Mouse (Mus musculus) midbrain, embryonic 11.5 days (tissue): Measurements from ENCODE around the gene Slc44a1. TPM values are rescaled to one million over a fixed set of nuclear protein-coding genes. Genes with fewer than 3 reads are reported as not detected.

ENCODE experiments used
- ATAC-seq: fragments of 200-750 bp; cut with Nextera tagmentation; 2 replicates; pipeline ENCODE4 v1.8.0; 2017; ENCODE audit warnings: moderate TSS enrichment, moderate library complexity; ENCODE audit not compliant: low FRiP score
- DNase-seq: peaks from one replicate; pipeline ENCODE4 v3.0.0; 2015; ENCODE audit warnings: low spot score; ENCODE audit errors: missing footprints
- H3K27ac ChIP-seq: fragments of 300-500 bp; sonication (generic); 2 replicates; pipeline ENCODE4 v1.5.1; 2014; ENCODE audit warnings: low read depth, low read length
- H3K27me3 ChIP-seq: fragments of 300-500 bp; sonication (generic); 2 replicates; pipeline ENCODE4 v1.6.1; 2014; ENCODE audit warnings: mild to moderate bottlenecking, low read length, moderate library complexity, mixed read lengths; ENCODE audit not compliant: control insufficient read depth, insufficient read depth
- H3K36me3 ChIP-seq: fragments of 300-500 bp; sonication (generic); 2 replicates; pipeline ENCODE4 v1.6.1; 2014; ENCODE audit warnings: mild to moderate bottlenecking, low read length, moderate library complexity, mixed read lengths; ENCODE audit not compliant: control insufficient read depth, insufficient read depth
- H3K4me1 ChIP-seq: fragments of 300-500 bp; sonication (generic); 2 replicates; pipeline ENCODE4 v1.6.1; 2014; ENCODE audit warnings: low read length; ENCODE audit not compliant: control insufficient read depth, insufficient read depth
- H3K4me2 ChIP-seq: fragments of 300-500 bp; sonication (generic); 2 replicates; pipeline ENCODE4 v1.6.1; 2014; ENCODE audit warnings: mild to moderate bottlenecking, moderate library complexity
- H3K4me3 ChIP-seq: fragments of 300-500 bp; sonication (generic); 2 replicates; pipeline ENCODE4 v1.5.1; 2014; ENCODE audit warnings: low read depth, low read length
- H3K9ac ChIP-seq: fragments of 300-500 bp; sonication (generic); 2 replicates; pipeline ENCODE4 v1.6.1; 2014; ENCODE audit warnings: low read length
- H3K9me3 ChIP-seq: fragments of 300-500 bp; sonication (generic); 2 replicates; pipeline ENCODE4 v1.6.1; 2016; ENCODE audit warnings: low read length; ENCODE audit not compliant: control insufficient read depth
- WGBS: fragments of 180-500 bp; shearing (Covaris S2); extraction: QIAGEN DNeasy Blood & Tissue Kit; methylation state at CpG from one replicate; pipeline ENCODE4 v1.1.7; 2014; 5-methylcytosine and 5-hydroxymethylcytosine counted together
- polyA plus RNA-seq: library from polyadenylated mRNA; unstranded; fragments of >200 nt; fragmentation: Nextera tagmentation; extraction: Ambion mirVana; gene quantifications from 2 replicates; pipeline ENCODE4 v1.2.1, GENCODE M21; 2014

The Slc44a1 gene
- polyA plus RNA-seq, 1 experiment from 2014 or later, result 16.8 TPM

DNA sequence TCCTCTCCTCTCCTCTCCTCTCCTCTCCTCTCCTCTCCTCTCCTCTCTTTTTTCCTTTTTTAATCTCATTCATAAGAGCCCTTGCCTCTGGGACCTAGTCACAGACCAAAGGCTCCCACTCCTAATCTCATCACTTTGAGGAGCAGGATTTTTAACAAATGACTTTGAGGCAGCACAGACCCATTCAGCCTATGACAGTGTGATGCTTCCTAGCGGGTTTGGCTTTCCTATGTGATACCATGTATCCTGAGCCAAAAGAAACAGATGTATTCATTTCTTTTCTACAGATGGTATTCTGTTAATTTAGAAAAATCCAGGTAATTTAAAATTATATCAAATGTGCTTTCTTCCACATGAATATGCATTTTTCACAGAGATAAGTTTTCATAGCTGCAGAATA is 183.5 kb downstream of the Slc44a1 start:
- no peak overlapping the region for H3K27ac ChIP-seq
- H3K9me3 ChIP-seq, result no peaks in the 10 kb centered on the region
- no peak overlapping the region for H3K9ac ChIP-seq
- no peaks in the 10 kb centered on the region for H3K27me3 ChIP-seq
- 96% methylated on average over 1 of the region's 1 CpGs for WGBS
- DNase-seq (no peak), ATAC-seq (no peak)
- peaks cover 4% of the 10 kb centered on the region for H3K4me1 ChIP-seq
- no peak overlapping the region for H3K4me2 ChIP-seq
- no peak overlapping the region for H3K4me3 ChIP-seq
- no peaks in the 10 kb centered on the region for H3K36me3 ChIP-seq

DNA sequence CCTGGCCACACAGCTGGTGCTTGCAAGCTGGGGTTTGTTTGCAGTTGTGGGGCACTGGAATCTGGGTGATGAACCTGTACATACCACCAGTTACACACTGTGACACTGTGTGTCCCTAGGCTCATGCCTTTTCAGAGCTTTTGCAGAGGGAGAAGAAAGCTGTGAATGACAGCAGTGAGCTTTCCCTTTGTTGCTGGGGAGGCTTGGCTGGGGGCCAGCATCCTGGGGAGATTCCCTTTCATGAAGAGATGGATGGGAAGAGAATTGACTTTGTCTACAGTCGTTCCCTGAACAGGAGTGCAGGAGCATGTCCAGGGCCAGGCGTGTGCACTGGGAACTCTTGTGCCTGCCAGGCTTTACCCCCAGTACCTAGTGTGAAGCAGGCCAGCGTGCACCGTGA is 184.6 kb downstream of the Slc44a1 start:
- H3K4me2 ChIP-seq, result no peak overlapping the region
- ATAC-seq (peak; percentile 57), DNase-seq (no peak)
- no peaks in the 10 kb centered on the region for H3K27me3 ChIP-seq
- no peak overlapping the region for H3K27ac ChIP-seq
- no peak overlapping the region for H3K4me3 ChIP-seq
- no peak overlapping the region for H3K9ac ChIP-seq
- WGBS, result 53% methylated on average over 4 of the region's 4 CpGs
- H3K4me1 ChIP-seq, result peaks cover 4% of the 10 kb centered on the region
- no peaks in the 10 kb centered on the region for H3K9me3 ChIP-seq
- no peaks in the 10 kb centered on the region for H3K36me3 ChIP-seq

DNA sequence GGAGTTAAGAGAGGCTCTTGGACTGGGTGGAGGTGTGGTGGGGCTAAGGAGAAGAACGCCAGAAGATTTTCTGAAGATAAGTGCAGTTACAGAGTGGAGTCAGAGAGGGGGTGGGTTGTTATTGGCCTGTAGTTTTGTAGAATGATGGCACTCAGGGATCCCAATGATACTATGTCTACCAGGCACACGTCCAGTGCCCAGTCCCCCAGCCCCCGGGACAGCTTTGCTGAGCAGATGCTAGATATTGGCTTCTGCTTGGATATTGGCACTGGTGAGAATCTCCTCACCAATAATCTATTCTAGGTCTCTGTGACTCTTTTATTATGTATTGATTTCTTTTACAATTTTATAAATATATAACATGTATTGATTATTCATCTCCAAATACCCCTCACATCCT is 185.1 kb downstream of the Slc44a1 start:
- ATAC-seq, result no peak

DNA sequence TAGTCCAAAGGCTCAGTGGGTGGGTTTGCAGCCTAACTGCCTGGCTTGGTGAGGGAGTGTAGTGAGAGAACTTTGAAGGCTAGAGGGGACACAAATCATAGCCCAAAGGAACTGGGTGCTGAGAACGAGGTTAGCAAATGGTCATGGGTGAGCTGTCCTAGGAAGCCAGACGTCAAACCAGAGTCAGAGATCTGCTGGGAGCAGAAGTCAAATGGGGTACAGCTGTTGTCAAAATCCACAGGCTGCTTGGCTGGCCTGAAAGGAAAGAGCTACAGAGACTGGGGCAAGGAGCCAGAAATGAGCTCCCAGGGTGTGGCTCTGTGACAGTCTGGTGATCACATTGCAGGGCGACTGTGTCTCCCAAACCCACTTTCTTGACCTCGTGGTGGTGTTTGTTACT is 188.7 kb downstream of the Slc44a1 start:
- H3K9me3 ChIP-seq, result no peaks in the 10 kb centered on the region
- DNase-seq, result no peak

More for the DNA sequence above, 185.1 kb downstream of the Slc44a1 start:
- Histone ChIP-seq H3K9me3 (no peaks in the 10 kb centered on the region), H3K4me1 (peaks cover 4% of the 10 kb centered on the region), H3K9ac (no peak overlapping the region), H3K36me3 (no peaks in the 10 kb centered on the region), H3K27me3 (no peaks in the 10 kb centered on the region; the same call in 1 of the 2 replicates), H3K27ac (no peak overlapping the region), H3K4me3 (no peak overlapping the region), H3K4me2 (no peak overlapping the region)
- 90% methylated on average over 3 of the region's 3 CpGs for WGBS
- DNase-seq, result no peak

DNA sequence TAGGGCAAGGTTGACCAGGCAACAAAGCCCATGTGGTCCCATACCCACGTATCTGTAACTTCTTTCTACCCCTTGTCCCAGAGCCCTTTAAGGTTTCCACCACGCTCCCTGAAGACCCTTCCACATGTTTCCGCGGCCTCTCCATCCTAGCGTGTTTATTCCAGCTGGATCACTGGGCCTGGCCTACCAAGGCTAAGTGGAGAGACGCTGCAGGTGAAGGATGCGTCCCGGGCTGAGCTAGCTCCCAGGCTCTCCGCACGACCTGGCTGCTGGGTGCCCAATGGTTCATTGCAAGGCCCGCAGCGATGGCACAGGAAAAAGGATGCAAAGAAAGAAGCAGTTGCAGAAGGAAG is 190.7 kb downstream of the Slc44a1 start:
- no peak for DNase-seq
- H3K4me1 ChIP-seq, result peaks cover 12% of the 10 kb centered on the region
- WGBS, result 6% methylated on average over 12 of the region's 12 CpGs

More for the DNA sequence above, 188.7 kb downstream of the Slc44a1 start:
- H3K36me3 ChIP-seq, result no peaks in the 10 kb centered on the region
- H3K4me2 ChIP-seq, result no peak overlapping the region
- H3K9ac ChIP-seq, result no peak overlapping the region
- peaks cover 16% of the 10 kb centered on the region for H3K4me1 ChIP-seq
- WGBS, result 62% methylated on average over 4 of the region's 4 CpGs
- H3K4me3 ChIP-seq, result no peak overlapping the region
- no peak overlapping the region for H3K27ac ChIP-seq
- no peak for ATAC-seq
- H3K27me3 ChIP-seq, result no peaks in the 10 kb centered on the region; the same call in 1 of the 2 replicates

DNA sequence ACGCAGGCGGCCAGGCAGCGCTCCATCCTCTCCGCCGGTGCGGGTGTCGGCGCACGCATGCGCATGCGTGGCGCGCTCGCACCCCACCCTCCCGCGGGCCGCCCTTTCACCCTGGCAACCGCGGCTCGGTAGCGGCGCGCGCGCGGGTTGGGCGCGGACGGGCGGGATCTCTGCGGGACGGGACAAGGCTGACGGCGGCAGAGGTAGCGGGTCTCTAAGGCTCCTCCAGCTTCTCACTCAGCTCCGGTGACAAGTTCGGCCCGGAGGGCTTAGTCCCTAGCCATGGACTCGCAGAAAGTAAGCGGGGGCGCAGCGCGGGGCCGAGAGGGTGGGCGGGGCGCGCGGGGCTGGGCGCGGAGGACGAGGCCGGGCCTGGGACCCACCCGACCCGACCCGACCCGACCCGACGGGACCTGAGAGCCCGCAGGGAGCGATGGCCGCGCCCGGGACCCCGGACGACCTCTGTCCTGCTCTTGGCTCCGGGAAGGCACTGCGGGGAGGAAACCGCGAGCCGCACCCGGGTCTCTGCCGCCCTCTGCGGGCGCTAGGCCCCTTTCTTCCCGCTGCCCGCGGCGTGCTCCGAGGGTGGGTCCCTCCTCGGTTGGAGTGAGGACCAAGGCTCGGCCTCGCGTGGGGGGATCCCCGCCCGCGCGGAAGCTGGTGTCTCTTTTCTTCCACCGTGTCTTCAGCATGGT is 191.2 kb downstream of the Slc44a1 start, which contains the start of gene Fsd1l:
Gene Fsd1l (plus strand): TSS at position 156 of the 695 bp plus-strand sequence.
- H3K9ac ChIP-seq, result peak within 1 kb of the TSS; percentile 89
- H3K27ac ChIP-seq, result peak within 1 kb of the TSS; percentile 72
- H3K9me3 ChIP-seq, result no peaks in the 10 kb centered on the region
- ATAC-seq (peak; percentile 93), DNase-seq (peak; percentile 98)
- peaks cover 12% of the 10 kb centered on the region for H3K4me1 ChIP-seq
- no peaks in the 10 kb centered on the region; the same call in 1 of the 2 replicates for H3K27me3 ChIP-seq
- under 1% methylated on average over 81 of the region's 88 CpGs for WGBS
- H3K36me3 ChIP-seq, result no peaks in the 10 kb centered on the region
- H3K4me2 ChIP-seq, result peak within 1 kb of the TSS; percentile 60
- H3K4me3 ChIP-seq, result peak within 1 kb of the TSS; percentile 85

More for the DNA sequence above, 190.7 kb downstream of the Slc44a1 start:
- Histone ChIP-seq H3K9me3 (no peaks in the 10 kb centered on the region), H3K36me3 (no peaks in the 10 kb centered on the region), H3K4me2 (peak overlapping the region; percentile 60), H3K27ac (peak overlapping the region; percentile 72; the same call in 1 of the 2 replicates), H3K4me3 (peak overlapping the region; percentile 85), H3K9ac (peak overlapping the region; percentile 89), H3K27me3 (no peaks in the 10 kb centered on the region; the same call in 1 of the 2 replicates)
- peak; percentile 61 for ATAC-seq

DNA sequence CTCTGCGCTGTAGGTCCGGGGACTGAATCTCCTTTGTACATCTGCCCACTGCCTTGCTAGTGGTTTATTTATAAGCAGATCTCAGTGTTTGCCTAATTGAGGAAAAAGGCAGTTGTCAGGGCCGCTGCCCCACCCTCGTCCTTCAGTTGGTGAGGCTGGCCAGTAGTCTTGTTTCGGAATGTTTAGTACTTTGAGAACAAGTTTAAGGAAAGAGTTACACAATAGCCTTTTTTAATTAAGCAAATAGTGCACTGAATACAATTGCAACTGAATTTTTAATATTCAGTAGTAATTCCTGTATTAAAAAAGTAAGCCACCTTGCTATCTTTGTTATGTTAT is 191.8 kb downstream of the Slc44a1 start:
- Histone ChIP-seq H3K9ac (peak overlapping the region; percentile 89), H3K9me3 (no peaks in the 10 kb centered on the region), H3K4me3 (peak overlapping the region; percentile 85), H3K27me3 (no peaks in the 10 kb centered on the region; the same call in 1 of the 2 replicates), H3K4me1 (peaks cover 13% of the 10 kb centered on the region), H3K4me2 (peak overlapping the region; percentile 60), H3K36me3 (no peaks in the 10 kb centered on the region), H3K27ac (peak overlapping the region; percentile 72)
- DNase-seq, result no peak
- ATAC-seq, result no peak
- WGBS, result 1% methylated on average over 5 of the region's 5 CpGs

DNA sequence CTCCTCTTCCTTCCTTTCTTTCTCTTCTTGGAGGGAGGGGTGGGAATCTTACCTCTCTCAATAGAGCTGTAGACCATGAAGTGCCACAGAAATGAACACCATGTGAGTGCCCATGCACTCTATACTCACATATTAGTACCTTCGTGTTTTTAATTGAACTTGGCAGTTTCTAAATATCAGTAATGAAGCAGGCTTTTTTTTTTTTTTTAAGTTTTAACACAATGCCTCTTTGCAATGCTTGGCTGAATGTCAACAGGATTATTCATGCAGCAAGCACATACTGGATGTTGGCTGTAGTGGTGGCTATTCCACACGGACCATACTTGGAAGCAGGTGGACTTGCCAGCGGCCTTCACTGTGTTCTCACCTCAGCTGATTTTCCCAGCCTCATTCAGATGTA is 195.1 kb downstream of the Slc44a1 start:
- Histone ChIP-seq H3K9me3 (no peaks in the 10 kb centered on the region), H3K36me3 (no peaks in the 10 kb centered on the region), H3K27ac (no peak overlapping the region), H3K4me3 (no peak overlapping the region), H3K27me3 (no peaks in the 10 kb centered on the region; the same call in 1 of the 2 replicates), H3K4me2 (no peak overlapping the region), H3K4me1 (peaks cover 16% of the 10 kb centered on the region), H3K9ac (no peak overlapping the region)
- no peak for DNase-seq
- 72% methylated on average over 3 of the region's 3 CpGs for WGBS
- ATAC-seq, result no peak

DNA sequence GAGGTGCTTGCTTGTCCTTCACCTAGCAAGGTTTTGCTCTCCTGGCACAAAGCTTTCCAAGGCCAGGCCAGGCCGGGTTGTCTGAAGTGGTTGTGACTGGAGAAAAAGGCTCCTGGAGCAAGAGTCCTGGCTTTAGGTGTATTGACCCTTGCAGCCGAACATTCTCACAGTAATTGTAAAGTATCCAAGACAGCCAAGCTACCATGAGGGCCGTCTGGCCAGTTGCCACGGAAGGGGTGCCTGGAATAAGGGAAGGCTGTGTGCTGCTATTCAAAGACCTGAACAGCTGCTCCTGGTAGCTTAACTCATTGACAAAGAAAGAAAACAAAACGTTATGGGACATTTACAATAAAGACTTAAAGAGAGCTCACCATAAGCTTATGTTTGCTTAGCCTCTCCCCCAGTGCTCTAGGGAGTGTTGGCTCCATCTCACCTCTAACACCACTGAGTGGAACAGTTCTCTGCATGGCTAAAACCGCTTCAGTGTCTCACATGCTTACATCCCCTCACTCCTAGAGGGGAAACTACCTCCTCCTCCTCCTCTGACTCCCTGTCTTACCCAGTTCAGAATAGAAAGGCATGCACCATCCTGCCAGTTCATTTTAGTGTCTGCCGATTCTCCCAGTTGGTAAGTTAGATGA is 197.2 kb downstream of the Slc44a1 start:
- Histone ChIP-seq H3K9ac (no peak overlapping the region), H3K4me1 (peaks cover 12% of the 10 kb centered on the region), H3K27me3 (no peaks in the 10 kb centered on the region), H3K4me3 (no peak overlapping the region), H3K27ac (no peak overlapping the region), H3K36me3 (peaks cover 4% of the 10 kb centered on the region; the same call in 1 of the 2 replicates), H3K9me3 (no peaks in the 10 kb centered on the region), H3K4me2 (no peak overlapping the region)
- DNase-seq (no peak), ATAC-seq (peak; percentile 68; the same call in 1 of the 2 replicates)
- 59% methylated on average over 7 of the region's 7 CpGs for WGBS
